Mouse (Mus musculus) regulatory T cell (primary cell): ENCODE data around the gene Cd9.

Source experiments
- in situ Hi-C: fragments of 300-600 bp; cut with MboI, MseI; formaldehyde crosslinking; loops from one replicate; pipeline ENCODE4 v1.15.1; 2025; ENCODE audit warnings: high pct_unique_total_duplicates

The Cd9 gene

DNA sequence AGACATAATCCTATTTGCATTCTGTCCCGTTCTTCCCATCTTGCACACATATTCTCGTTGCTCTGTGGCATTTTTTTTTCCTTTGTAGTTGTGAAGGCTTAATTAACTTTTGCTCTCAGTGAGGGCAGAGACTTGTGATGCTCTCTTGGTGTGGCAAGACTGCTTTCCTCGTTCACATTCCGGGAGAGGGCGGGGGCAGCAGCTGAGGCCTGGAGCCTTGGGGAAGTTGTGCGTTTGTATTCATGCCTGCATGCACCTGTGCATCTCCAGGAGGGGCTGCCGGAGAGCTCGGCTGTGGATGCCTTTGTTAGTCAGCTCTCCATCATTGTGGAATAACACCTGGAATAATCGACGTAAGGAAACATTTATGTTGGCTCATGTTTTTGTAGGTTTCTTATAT is 52.0 kb downstream of the Cd9 start:
- in situ Hi-C loops: no loop called here

DNA sequence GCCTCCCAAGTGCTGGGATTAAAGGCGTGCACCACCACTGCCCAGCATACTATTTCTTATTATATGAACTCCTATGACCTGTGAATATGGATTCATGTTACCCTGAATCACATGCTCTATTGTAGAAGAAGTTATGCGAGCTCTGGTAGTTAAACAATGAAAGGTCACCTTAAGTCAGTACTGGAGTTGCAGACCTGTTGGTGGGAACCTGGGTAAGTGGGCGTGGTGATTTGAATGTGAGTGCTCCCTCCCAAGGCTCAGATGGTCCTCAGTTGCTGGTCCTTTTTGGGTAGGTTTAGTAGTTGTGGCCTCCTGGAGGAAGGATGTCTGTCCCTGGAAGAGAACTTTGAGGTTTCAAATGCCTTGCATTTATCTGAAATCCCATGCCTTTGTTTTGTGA is 57.8 kb downstream of the Cd9 start:
- in situ Hi-C loops: no loop called here

DNA sequence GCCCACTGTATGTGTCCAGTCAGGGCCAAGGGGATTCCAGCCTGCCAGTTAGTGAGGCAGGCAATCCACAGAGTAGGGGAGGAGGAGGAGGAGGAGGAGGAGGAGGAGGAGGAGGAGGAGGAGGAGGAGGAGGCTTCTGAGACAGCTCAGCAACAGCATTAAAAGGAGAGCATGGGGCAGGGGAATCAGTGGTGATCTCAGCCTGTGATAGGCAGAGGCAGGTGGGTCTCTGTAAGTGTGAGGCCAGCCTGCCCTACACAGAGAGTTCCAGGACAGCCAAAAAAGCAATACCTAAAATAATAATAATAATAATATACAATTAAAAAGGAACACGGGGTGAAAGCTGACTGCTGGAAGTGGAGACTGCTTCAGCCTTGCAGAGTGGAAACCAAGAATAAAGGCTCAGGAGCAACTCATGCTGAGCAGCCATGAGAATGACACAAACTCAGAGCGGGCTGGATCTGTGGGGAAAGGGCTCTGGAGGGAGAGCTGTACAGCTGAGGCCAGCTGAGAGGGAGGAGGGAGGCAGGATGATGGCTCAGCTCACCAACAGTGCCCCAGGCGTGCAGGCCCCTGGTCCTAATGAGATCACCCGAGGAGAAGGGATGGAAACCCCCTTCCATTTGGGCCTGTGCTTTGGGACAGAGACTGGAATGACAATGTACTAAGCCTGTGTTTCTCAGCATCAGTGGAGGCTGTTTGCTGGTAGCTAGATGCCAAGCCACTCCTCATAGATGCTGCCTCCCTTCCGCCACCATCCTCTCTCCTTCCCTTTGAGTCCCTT is 59.7 kb downstream of the Cd9 start:
- in situ Hi-C loops: loop anchor here (5.0 kb wide), 1 partner anchor 42 kb away; no protein-coding TSS in a partner anchor

DNA sequence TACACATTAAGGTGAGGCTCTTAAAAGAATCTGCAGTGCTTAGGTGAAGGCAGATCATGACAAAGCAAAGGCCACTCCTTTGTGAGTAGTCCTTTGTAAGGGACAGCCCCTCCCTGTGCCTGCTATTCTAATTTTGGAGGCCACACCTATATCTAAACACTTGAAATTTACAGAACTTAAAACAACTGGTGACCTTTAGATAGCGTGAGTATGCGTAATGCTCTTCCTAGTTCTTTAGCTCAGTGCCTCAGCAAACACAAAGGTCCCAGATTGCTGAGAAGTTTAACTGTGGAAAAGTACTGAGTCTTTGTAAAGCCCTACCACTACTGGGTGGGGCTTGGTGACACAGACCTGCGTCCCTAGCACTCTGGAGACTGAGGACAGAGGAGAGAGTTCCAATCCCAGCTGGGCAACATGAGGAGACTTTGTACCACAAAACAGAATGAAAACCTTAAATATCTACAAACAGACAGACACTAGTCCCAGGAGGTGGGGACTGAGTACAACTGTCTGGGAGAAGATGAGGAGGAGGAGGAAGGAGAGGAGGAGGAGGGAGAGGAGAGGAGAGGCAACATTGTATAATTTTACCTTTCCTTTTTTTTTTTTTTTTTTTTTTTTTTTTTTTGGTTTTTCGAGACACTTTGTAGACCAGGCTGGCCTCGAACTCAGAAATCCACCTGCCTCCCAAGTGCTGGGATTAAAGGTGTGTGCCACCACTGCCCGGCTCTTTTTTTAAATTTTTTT is 60.7 kb downstream of the Cd9 start:
- in situ Hi-C loops: loop anchor here (5.0 kb wide), 1 partner anchor 43 kb away; no protein-coding TSS in a partner anchor

DNA sequence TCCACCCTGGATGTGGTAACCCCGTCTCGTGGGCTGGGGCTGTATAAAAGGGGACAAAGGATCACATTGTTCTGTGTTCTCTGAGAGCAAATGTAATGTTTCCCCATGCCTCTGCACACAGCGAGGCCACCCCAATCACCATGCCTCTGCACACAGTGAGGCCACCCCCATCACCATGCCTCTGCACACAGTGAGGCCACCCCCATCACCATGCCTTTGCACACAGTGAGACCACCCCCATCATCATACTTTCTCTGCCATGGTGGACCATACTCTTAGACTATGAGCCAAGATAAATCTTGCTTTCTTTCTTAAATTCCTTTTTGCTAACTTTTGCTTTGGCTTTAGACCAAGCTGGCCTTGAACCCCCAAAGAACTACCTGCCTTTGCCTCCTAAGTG is 61.3 kb downstream of the Cd9 start:
- in situ Hi-C loops: loop anchor here (5.0 kb wide), 1 partner anchor 44 kb away; no protein-coding TSS in a partner anchor

DNA sequence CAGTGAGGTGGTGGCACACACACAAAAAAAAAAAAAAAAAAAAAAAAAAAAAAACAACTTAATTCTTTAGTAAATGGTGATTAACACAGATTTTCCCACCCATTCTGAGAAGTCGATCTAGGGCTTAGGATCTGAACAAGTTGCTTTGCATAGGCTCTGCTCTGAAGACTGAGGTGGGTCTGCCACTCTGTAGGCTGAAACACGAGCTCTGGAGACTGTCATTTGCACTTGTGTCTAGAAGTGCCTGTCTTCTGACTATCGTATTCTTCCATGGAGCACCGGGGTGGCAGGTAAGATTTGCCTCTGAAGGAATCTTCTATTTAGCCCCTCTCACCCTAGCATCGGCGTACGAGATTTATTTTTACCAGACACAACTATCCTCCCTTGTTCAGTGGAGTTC is 62.1 kb downstream of the Cd9 start:
- in situ Hi-C loops: loop anchor here (5.0 kb wide), 1 partner anchor 45 kb away; no protein-coding TSS in a partner anchor

DNA sequence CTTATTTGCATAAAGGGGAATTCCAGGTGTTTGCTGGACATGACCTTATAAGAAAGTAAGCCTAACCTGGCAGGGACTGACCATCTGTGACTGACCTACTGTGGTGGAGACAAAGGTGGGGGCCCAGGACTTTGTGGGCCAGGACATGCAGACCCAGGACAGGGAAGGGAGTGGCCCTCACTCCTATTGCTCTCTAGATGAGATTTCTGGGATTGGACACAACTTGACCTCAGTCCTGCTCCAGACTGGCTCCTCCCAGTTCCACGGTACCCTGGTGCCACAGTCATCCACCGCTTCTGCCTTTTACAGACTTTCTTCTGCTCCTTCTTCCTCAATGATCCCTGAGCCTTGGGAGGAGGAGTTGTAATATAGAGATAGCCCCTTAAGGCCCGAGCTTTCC is 63.6 kb downstream of the Cd9 start:
- in situ Hi-C loops: loop anchor here (5.0 kb wide), 1 partner anchor 46 kb away; no protein-coding TSS in a partner anchor

DNA sequence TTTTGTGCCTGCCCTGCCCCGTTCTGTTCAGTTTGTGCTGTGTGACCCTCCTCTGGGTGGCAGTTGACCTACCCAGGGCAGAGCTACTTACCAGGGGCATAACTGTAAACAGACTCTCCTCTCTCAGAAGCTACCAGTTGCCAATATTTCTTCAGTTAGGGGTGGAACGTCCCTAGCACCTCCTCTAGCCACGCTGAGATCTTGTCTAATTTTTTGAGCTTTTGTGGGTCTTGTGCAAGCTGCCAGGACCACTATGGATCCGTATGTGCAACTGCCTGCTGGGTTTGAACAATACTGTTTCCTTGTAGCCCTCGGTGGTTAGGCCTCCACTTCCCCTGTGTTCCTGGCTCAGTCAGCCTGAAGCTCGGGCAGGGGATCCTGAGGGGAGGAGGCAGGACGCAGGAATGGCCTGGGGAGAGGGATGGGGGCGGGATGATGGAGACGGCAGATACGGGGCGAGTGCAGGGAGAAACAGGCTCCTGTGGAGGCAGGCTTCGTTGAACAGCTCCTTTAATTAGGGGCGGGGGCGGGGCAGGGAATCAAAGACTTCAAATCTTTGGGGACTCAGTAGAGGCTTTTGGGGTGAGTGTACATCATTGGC is 64.1 kb downstream of the Cd9 start:
- in situ Hi-C loops: loop anchor here (5.0 kb wide), 1 partner anchor 47 kb away; no protein-coding TSS in a partner anchor

DNA sequence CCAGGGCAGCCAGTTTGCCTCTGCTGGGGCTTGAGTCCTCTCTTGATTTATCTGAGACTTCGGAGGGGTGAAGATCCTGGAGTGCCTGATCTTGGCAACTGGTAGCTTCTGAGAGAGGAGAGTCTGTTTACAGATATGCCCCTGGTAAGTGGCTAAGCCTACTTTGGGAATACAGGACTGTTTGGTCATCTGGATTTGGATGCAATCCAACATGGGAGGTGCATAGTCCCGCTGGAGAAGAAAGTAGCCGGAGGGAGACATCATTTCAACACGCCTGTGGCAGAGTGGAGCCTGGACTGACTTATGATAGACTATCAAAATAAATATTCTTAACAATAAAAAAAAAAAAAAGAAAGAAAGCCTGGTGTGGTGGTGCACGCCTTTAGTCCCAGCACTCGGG is 64.8 kb downstream of the Cd9 start:
- in situ Hi-C loops: loop anchor here (5.0 to 10.0 kb wide), 3 partner anchors 48 to 515 kb away; partner anchors contain the start of gene Lag3

DNA sequence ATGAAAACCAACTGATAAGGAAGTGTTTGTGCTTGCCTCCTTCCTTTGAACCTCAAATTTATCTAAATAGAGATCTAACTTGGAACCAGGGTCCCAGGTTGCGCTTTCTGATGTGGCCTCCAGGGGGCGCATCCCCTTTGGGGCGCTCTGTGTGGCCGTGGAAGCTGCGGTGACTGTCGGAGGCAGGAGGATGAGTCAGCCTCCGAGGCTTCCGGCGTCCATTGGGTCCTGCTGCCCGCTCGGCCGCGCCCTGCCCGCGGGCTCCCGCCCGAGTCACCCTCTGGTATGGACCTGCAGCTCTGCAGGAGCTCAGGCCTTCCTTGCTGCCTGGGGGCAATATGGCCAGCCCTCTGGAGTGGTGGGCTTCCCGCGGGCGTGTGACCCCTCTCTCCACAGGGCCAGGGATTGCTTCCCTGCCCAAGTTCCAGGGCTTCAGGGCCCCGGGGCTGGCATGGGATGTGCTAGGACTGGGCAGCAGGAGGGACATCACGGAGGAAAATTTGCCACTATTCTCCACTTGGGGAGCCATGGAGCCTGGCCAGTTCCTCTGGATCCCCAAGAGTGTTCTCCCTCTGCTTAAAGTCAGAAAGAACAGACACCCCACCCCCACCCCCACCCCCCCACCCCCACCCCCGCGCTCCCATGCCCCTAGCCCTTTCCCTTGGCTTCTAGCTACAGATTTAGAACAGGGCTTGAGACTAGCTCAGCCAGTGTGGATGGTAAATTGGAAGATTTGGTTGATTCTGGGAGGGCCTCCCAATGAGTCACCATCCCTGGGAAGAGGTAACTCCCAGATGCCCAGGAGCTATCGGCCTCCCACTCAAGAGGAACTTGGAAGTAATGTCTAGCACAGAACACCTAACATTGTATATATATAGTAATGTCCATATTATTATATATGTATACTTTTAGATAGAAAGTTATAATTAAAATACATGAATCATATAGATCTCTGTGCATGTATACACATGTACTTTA is 67.9 kb downstream of the Cd9 start:
- in situ Hi-C loops: loop anchor here (5.0 to 10.0 kb wide), 2 partner anchors 76 to 512 kb away; partner anchors contain the start of gene Lag3

DNA sequence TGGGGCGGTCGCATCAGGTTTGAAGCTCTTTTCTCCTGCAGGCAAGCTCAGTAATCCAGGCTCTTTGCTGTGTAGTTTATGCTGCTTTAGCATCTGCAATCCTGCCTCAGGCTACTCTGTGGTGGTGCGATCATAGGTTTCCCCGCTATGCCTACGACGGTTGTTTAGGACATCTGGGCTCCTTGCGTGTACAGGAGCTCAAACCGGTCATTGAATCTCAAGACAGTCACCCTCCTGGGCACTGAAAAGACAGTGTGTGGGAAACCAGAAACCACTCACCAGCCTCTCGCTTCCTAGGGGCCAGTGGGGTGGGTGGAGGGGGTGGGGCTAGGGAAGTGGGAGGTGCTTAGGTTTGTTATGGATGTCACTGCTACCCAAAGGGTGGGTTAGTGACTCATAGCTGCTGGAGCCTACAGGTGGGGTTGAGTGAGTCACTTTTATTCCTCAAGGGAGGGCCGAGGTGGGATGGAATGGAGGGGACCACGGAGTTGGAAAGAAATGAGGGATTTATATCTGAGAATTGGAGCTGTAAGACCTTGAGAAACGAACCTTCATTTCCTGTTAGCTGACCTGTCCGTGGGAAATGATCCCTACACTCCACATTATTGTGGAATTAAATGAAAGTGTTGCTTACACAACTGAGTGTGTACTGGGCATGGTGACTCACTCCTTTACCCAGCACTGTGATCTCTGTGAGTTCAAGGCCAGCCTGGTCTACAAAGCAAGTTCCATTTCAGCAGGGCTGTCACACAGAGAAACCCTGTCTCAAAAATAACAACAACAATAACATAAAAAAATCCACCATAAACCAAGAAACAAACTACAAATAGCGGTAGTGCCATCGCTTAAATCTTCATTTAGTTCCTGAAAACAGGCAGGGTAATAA is 69.1 kb downstream of the Cd9 start:
- in situ Hi-C loops: loop anchor here (5.0 to 10.0 kb wide), 2 partner anchors 77 to 511 kb away; partner anchors contain the start of gene Lag3

DNA sequence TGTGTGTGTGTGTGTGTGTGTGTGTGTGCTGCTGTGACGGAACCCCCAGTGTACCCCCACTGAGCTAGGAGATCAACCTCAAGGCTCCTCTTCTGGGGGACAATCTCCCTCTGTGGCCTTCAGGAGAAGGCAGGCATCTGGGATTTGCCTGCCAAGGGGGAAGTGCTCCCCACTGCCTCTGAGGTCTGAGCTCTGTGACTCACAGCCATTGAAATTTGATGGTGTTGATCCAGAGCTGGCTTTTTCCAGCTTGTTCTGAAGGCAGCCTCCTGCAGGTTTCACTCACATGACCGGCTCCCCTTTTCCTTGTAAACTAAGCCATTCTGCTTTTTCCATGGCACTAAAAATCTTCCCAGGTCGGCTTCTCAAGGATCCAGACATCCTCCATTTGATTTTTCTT is 70.4 kb downstream of the Cd9 start:
- in situ Hi-C loops: loop anchor here (5.0 to 10.0 kb wide), 2 partner anchors 178 to 509 kb away; partner anchors contain the start of gene Lag3

DNA sequence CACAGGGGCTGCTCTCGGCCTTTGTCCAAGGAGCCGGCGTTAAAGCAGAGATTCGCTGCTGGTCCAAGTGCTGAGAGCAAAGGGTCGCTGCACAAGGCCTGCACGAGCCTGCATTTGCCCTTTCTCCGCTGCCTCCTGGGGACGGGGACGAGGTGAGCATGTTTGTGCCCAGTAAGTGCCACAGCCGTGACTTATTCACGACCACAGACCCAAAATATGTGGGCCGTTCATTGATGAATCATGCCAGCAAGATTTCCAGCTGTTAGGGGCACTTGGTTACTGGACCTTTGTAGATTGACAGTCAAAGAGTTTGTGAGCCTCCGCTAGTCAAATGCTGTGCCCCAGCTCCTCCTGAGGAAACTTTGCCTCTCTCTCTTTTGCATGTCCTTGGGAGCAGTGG is 71.1 kb downstream of the Cd9 start:
- in situ Hi-C loops: loop anchor here (5.0 to 10.0 kb wide), 2 partner anchors 179 to 509 kb away; partner anchors contain the start of gene Lag3

DNA sequence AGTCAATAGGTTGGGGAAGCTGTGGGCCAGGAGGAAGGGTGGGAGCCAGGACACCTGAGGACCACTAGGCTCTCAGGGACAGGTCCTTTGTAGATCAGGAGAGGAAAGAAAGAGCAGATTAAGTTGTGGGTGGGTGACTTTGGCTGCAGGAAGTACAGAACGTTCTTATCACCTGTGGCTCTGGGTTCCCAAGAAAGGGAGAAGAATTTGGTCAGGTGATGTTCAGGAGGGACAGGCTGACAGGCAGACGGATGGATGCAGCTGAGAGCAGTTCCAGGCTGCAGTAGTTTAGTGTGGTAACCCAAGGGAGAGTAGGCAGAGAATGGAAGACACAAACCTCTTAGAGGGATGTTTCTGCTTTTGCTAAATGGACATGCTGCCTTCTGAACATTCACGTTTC is 71.5 kb downstream of the Cd9 start:
- in situ Hi-C loops: loop anchor here (5.0 to 10.0 kb wide), 2 partner anchors 179 to 508 kb away; partner anchors contain the start of gene Lag3

DNA sequence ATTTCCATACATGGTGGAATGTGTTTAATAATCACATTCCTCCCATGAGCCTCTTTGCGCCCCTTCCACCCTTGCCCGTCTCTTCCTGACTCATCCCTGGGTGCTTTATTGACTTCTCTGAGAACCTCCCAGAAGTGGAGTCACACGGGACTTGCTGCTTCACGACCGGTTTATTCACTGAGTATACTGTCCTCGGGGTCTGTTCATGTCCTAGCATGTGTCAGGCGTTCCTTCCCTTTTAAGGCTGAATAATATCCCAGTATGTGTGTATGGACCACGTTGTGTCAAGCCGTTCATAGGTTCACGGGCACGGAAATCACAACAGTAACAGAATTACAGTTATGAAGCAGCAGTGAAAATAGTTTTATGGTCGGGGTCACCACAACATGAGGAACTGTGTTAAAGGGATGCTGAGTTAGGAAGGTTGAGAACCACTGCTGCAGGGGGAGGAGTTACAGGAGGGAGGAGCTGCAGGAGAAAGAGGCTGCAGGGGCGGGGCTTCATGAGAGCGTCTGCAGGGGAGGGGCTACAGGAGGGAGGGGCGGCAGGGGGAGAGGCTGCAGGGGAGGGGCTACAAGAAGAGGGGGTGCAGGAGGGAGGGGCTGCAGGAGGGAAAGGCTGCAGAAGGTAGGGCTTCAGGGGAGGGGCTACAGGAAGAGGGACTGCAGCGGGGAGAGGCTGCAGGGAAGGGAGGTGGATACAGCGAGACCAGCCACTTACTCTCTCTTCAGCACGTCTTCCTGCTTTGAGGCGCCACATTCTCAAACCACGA is 72.4 kb downstream of the Cd9 start:
- in situ Hi-C loops: loop anchor here (5.0 to 10.0 kb wide), 2 partner anchors 180 to 507 kb away; partner anchors contain the start of gene Lag3

DNA sequence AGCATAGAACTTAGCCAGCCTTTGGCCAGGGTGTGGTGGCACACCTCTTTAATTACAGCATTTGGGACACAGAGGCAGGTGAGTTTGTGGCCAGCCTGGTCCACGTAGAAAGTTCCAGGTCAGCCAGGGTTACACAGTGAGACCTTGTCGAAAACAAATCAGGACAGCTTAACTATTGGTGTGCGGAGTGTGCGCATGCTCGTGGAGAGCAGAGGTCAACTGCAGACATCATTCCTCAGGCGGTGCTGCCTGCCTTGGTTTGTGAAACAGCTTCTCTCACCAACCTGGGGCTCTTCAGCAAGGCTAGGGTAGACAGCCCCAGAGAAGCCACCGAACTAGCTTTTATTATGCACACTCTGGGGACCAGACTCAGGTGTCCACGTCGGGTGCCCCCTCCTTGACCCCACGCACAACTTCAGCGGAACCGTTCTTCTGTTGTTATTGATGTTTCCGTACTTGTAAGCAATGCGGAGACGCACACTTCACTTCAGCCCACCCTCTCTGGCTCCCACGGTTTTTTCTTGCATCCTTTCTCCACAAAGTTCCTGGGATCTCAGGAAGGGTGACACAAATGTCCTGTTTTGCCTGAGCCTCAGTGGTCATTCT is 74.0 kb downstream of the Cd9 start:
- in situ Hi-C loops: loop anchor here (5.0 to 10.0 kb wide), 2 partner anchors 182 to 506 kb away; partner anchors contain the start of gene Lag3

DNA sequence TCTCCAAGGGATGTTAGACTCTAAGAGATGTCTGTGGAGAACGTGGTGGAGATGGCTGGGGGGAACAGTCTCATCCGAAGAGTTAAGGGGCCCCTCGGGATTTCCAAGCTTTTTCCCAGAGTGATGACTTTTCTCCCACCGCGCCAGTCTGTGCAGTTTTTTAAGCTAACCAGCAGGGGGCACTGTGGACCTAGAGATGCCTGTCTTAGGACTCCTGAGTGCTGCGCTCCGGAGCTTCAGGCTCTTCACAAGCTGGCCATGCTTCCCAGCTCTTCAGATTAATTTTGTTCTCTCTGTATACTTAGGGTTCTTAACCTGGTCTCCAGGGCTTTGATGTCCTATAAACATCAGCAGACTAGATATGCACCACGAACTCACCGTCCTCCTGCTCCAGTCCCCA is 75.8 kb downstream of the Cd9 start:
- in situ Hi-C loops: no loop called here

DNA sequence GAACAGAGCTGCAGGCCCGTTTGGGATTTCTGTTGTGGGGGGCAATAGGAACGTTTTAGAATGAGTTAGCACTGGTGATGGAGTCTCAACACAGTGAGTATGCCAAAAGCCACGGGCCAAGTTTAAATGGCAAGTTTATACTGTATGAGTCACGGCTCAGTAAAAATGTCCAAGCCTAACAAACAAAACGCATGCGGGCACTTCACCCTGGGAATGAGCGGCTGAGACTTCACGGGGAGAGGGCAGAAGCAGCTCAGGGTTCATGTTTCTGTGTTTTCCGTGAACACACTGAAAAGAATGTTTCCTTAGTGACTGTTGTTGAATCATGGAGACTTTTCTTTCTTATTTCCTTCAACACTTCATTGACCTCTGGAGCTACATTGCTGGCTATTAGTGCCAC is 81.3 kb downstream of the Cd9 start:
- in situ Hi-C loops: no loop called here
